Mouse (Mus musculus) limb, embryonic 13.5 days (tissue): ENCODE data around the gene Prdx2. TPM values are rescaled to one million over a fixed set of nuclear protein-coding genes. Genes with fewer than 3 reads are reported as not detected.
A peak's percentile ranks its signal among the peaks of the same experiment; 100 is the strongest.

Source experiments
- ATAC-seq: fragments of 200-750 bp; cut with Nextera tagmentation; 2 replicates; pipeline ENCODE4 v1.8.0; 2017; ENCODE audit warnings: low read depth, moderate number of reproducible peaks, moderate TSS enrichment; ENCODE audit not compliant: low FRiP score
- H3K27ac ChIP-seq: fragments of 300-500 bp; sonication (generic); 2 replicates; pipeline ENCODE4 v1.5.1; 2015; ENCODE audit warnings: inconsistent platforms, mild to moderate bottlenecking, moderate library complexity
- H3K27me3 ChIP-seq: fragments of 300-500 bp; sonication (generic); 2 replicates; pipeline ENCODE4 v1.6.1; 2015; ENCODE audit warnings: mild to moderate bottlenecking, inconsistent platforms
- H3K36me3 ChIP-seq: fragments of 300-500 bp; sonication (generic); 2 replicates; pipeline ENCODE4 v1.6.1; 2015; ENCODE audit warnings: inconsistent platforms, mild to moderate bottlenecking, moderate library complexity
- H3K4me1 ChIP-seq: fragments of 300-500 bp; sonication (generic); 2 replicates; pipeline ENCODE4 v1.6.1; 2015; ENCODE audit warnings: inconsistent platforms
- H3K4me2 ChIP-seq: fragments of 300-500 bp; sonication (generic); replicated peaks from 2 replicates; pipeline ENCODE4 v1.6.1; 2015; ENCODE audit warnings: inconsistent platforms, mild to moderate bottlenecking, moderate library complexity
- H3K4me3 ChIP-seq: fragments of 300-500 bp; sonication (generic); 2 replicates; pipeline ENCODE4 v1.5.1; 2015; ENCODE audit warnings: moderate library complexity, mild to moderate bottlenecking, inconsistent platforms
- H3K9ac ChIP-seq: fragments of 300-500 bp; sonication (generic); 2 replicates; pipeline ENCODE4 v1.6.1; 2015; ENCODE audit warnings: mild to moderate bottlenecking, inconsistent platforms
- H3K9me3 ChIP-seq: fragments of 300-500 bp; sonication (generic); 2 replicates; pipeline ENCODE4 v1.6.1; 2016; ENCODE audit warnings: inconsistent platforms
- WGBS: fragments of 180-500 bp; shearing (Covaris S2); methylation state at CpG from one replicate; pipeline ENCODE4 v1.1.7; 2015; 5-methylcytosine and 5-hydroxymethylcytosine counted together
- polyA plus RNA-seq: library from polyadenylated mRNA; unstranded; fragments of >200 nt; fragmentation: Nextera tagmentation; extraction: Ambion mirVana; gene quantifications from 2 replicates; pipeline ENCODE4 v1.2.1, GENCODE M21; 2015

Prdx2 gene
- polyA plus RNA-seq, 1 experiment from 2014 or later = 961 TPM

GRCm38 (mm10) chr8:84994375-84994774, 25.0 kb downstream of the Prdx2 start:
- Histone ChIP-seq H3K27ac (no peak overlapping the region), H3K4me3 (no peak overlapping the region), H3K36me3 (peaks cover 10% of the 10 kb centered on the region), H3K9me3 (no peaks in the 10 kb centered on the region), H3K4me2 (no peak overlapping the region), H3K9ac (no peak overlapping the region), H3K4me1 (peaks cover 26% of the 10 kb centered on the region), H3K27me3 (peaks cover 25% of the 10 kb centered on the region)
- 91% methylated on average over 9 of the region's 9 CpGs for WGBS
- ATAC-seq = no peak

- WGBS = 23% methylated on average over 25 of the region's 25 CpGs
- Histone ChIP-seq H3K27me3 (peaks cover 25% of the 10 kb centered on the region), H3K9me3 (no peaks in the 10 kb centered on the region), H3K27ac (no peak overlapping the region), H3K4me3 (no peak overlapping the region), H3K4me2 (no peak overlapping the region; the same call in 1 of the 2 replicates), H3K4me1 (peaks cover 23% of the 10 kb centered on the region), H3K9ac (0 out of 2 replicates have a peak overlapping the region, but pooled peaks have one; percentile 35), H3K36me3 (peaks cover 10% of the 10 kb centered on the region)
- ATAC-seq = no peak
Measured at GRCm38 (mm10) chr8:84995680-84996079, 26.3 kb downstream of the Prdx2 start.

- Histone ChIP-seq H3K36me3 (peaks cover 10% of the 10 kb centered on the region), H3K9ac (no peak overlapping the region), H3K27me3 (peaks cover 25% of the 10 kb centered on the region), H3K9me3 (no peaks in the 10 kb centered on the region), H3K4me1 (peaks cover 15% of the 10 kb centered on the region; the same call in 1 of the 2 replicates), H3K27ac (no peak overlapping the region), H3K4me3 (no peak overlapping the region), H3K4me2 (no peak overlapping the region)
- WGBS = 82% methylated on average over 5 of the region's 5 CpGs
- no peak for ATAC-seq
Measured at GRCm38 (mm10) chr8:84996978-84997377, 27.6 kb downstream of the Prdx2 start.

GRCm38 (mm10) chr8:84997649-84998295, 28.4 kb downstream of the Prdx2 start:
- H3K4me3 ChIP-seq = no peak overlapping the region
- H3K4me1 ChIP-seq = peaks cover 15% of the 10 kb centered on the region; the same call in 1 of the 2 replicates
- no peaks in the 10 kb centered on the region for H3K9me3 ChIP-seq
- 8% methylated on average over 19 of the region's 19 CpGs for WGBS
- H3K9ac ChIP-seq = peak overlapping the region; percentile 48
- peak; percentile 78 for ATAC-seq
- peaks cover 25% of the 10 kb centered on the region for H3K27me3 ChIP-seq
- H3K27ac ChIP-seq = no peak overlapping the region
- peaks cover 15% of the 10 kb centered on the region for H3K36me3 ChIP-seq
- H3K4me2 ChIP-seq = peak overlapping the region; percentile 36

- 16% methylated on average over 25 of the region's 25 CpGs for WGBS
- peaks cover 3% of the 10 kb centered on the region; the same call in 1 of the 2 replicates for H3K36me3 ChIP-seq
- ATAC-seq = no peak; the same call in 1 of the 2 replicates
- H3K9ac ChIP-seq = no peak overlapping the region
- H3K4me1 ChIP-seq = no peaks in the 10 kb centered on the region
- H3K4me2 ChIP-seq = no peak overlapping the region
- H3K27me3 ChIP-seq = peaks cover 56% of the 10 kb centered on the region
- no peak overlapping the region for H3K27ac ChIP-seq
- no peaks in the 10 kb centered on the region for H3K9me3 ChIP-seq
- no peak overlapping the region for H3K4me3 ChIP-seq
Measured at GRCm38 (mm10) chr8:85007686-85008085, 38.3 kb downstream of the Prdx2 start.

- Histone ChIP-seq H3K4me1 (peaks cover 5% of the 10 kb centered on the region), H3K36me3 (no peaks in the 10 kb centered on the region), H3K27me3 (peaks cover 80% of the 10 kb centered on the region), H3K4me3 (no peak overlapping the region), H3K9me3 (no peaks in the 10 kb centered on the region), H3K27ac (no peak overlapping the region), H3K4me2 (no peak overlapping the region), H3K9ac (no peak overlapping the region; the same call in 1 of the 2 replicates)
- WGBS = 12% methylated on average over 28 of the region's 28 CpGs
- ATAC-seq = no peak
Measured at GRCm38 (mm10) chr8:85011242-85011641, 41.9 kb downstream of the Prdx2 start.

GRCm38 (mm10) chr8:85013230-85013840, 43.9 kb downstream of the Prdx2 start:
- peak overlapping the region; percentile 48; the same call in 1 of the 2 replicates for H3K9ac ChIP-seq
- H3K27me3 ChIP-seq = peaks cover 62% of the 10 kb centered on the region
- peak overlapping the region; percentile 30 for H3K4me3 ChIP-seq
- peaks cover 14% of the 10 kb centered on the region for H3K36me3 ChIP-seq
- WGBS = 6% methylated on average over 25 of the region's 26 CpGs
- H3K4me2 ChIP-seq = peak overlapping the region; percentile 63
- no peak overlapping the region for H3K27ac ChIP-seq
- peaks cover 5% of the 10 kb centered on the region for H3K4me1 ChIP-seq
- no peaks in the 10 kb centered on the region for H3K9me3 ChIP-seq
- no peak for ATAC-seq

GRCm38 (mm10) chr8:85014431-85014830, 45.0 kb downstream of the Prdx2 start, which contains the start of gene Best2:
Gene Best2 (minus strand): TSS chr8:85014531.
- Histone ChIP-seq H3K4me3 (peak within 1 kb of the TSS; percentile 30), H3K27me3 (peaks cover 51% of the 10 kb centered on the region), H3K4me2 (peak within 1 kb of the TSS; percentile 63), H3K36me3 (peaks cover 25% of the 10 kb centered on the region), H3K9me3 (no peaks in the 10 kb centered on the region), H3K27ac (no peak within 1 kb of the TSS), H3K4me1 (peaks cover 5% of the 10 kb centered on the region), H3K9ac (peak within 1 kb of the TSS; percentile 48; the same call in 1 of the 2 replicates)
- 51% methylated on average over 2 of the region's 2 CpGs for WGBS
- no peak for ATAC-seq

- Histone ChIP-seq H3K4me3 (no peak overlapping the region), H3K9me3 (no peaks in the 10 kb centered on the region), H3K27me3 (peaks cover 33% of the 10 kb centered on the region), H3K4me1 (peaks cover 5% of the 10 kb centered on the region), H3K36me3 (peaks cover 47% of the 10 kb centered on the region), H3K27ac (no peak overlapping the region), H3K4me2 (no peak overlapping the region), H3K9ac (no peak overlapping the region)
- 67% methylated on average over 10 of the region's 10 CpGs for WGBS
- ATAC-seq = no peak
Measured at GRCm38 (mm10) chr8:85016724-85017123, 47.3 kb downstream of the Prdx2 start.

- Histone ChIP-seq H3K27ac (no peak overlapping the region), H3K4me1 (peaks cover 5% of the 10 kb centered on the region), H3K36me3 (peaks cover 52% of the 10 kb centered on the region), H3K4me3 (no peak overlapping the region), H3K9ac (no peak overlapping the region), H3K9me3 (no peaks in the 10 kb centered on the region), H3K27me3 (peaks cover 29% of the 10 kb centered on the region), H3K4me2 (no peak overlapping the region)
- 57% methylated on average over 5 of the region's 5 CpGs for WGBS
- no peak for ATAC-seq
Measured at GRCm38 (mm10) chr8:85017209-85017608, 47.8 kb downstream of the Prdx2 start.

- WGBS = 95% methylated on average over 3 of the region's 3 CpGs
- Histone ChIP-seq H3K9ac (no peak overlapping the region), H3K4me2 (no peak overlapping the region), H3K27me3 (no peaks in the 10 kb centered on the region), H3K4me1 (peaks cover 18% of the 10 kb centered on the region), H3K9me3 (no peaks in the 10 kb centered on the region), H3K27ac (no peak overlapping the region), H3K4me3 (no peak overlapping the region), H3K36me3 (peaks cover 70% of the 10 kb centered on the region)
- no peak for ATAC-seq
Measured at GRCm38 (mm10) chr8:85021514-85022055, 52.2 kb downstream of the Prdx2 start.

GRCm38 (mm10) chr8:85023846-85024245, 54.5 kb downstream of the Prdx2 start:
- Histone ChIP-seq H3K9me3 (no peaks in the 10 kb centered on the region), H3K4me1 (peaks cover 29% of the 10 kb centered on the region), H3K36me3 (peaks cover 51% of the 10 kb centered on the region), H3K27me3 (no peaks in the 10 kb centered on the region), H3K27ac (no peak overlapping the region), H3K9ac (no peak overlapping the region), H3K4me3 (peak overlapping the region; percentile 99), H3K4me2 (peak overlapping the region; percentile 94)
- no peak for ATAC-seq
- 95% methylated on average over 3 of the region's 3 CpGs for WGBS
